Mouse (Mus musculus) hindbrain, embryonic 14.5 days (tissue): ENCODE results near the gene Drd4. TPM values are rescaled to one million over a fixed set of nuclear protein-coding genes. Genes with fewer than 3 reads are reported as not detected.

Experiments used
- ATAC-seq: fragments of 200-750 bp; cut with Nextera tagmentation; 2 replicates; pipeline ENCODE4 v1.8.0; 2017; ENCODE audit warnings: moderate number of reproducible peaks, mild to moderate bottlenecking, moderate TSS enrichment, moderate library complexity; ENCODE audit not compliant: low FRiP score
- DNase-seq: peaks from one replicate; pipeline ENCODE4 v3.0.0-alpha.2; 2015; ENCODE audit warnings: low spot score
- H3K27ac ChIP-seq: fragments of 300-500 bp; sonication (generic); 2 replicates; pipeline ENCODE4 v1.5.1; 2014; ENCODE audit warnings: mild to moderate bottlenecking, moderate library complexity
- H3K27me3 ChIP-seq: fragments of 300-500 bp; sonication (generic); 2 replicates; pipeline ENCODE4 v1.6.1; 2014; ENCODE audit warnings: mild to moderate bottlenecking, low read length, mixed read lengths; ENCODE audit not compliant: control insufficient read depth, insufficient read depth
- H3K36me3 ChIP-seq: fragments of 300-500 bp; sonication (generic); replicated peaks from 2 replicates; pipeline ENCODE4 v1.6.1; 2014; ENCODE audit not compliant: control insufficient read depth, insufficient read depth
- H3K4me1 ChIP-seq: fragments of 300-500 bp; sonication (generic); replicated peaks from 2 replicates; pipeline ENCODE4 v1.6.1; 2014; ENCODE audit warnings: antibody characterized with exemption, low read length, mixed read lengths; ENCODE audit not compliant: control insufficient read depth, insufficient read depth
- H3K4me2 ChIP-seq: fragments of 300-500 bp; sonication (generic); replicated peaks from 2 replicates; pipeline ENCODE4 v1.6.1; 2014; ENCODE audit warnings: mild to moderate bottlenecking, moderate library complexity
- H3K4me3 ChIP-seq: fragments of 300-500 bp; sonication (generic); replicated peaks from 2 replicates; pipeline ENCODE4 v1.5.1; 2014; ENCODE audit warnings: mild to moderate bottlenecking, low read length
- H3K9ac ChIP-seq: fragments of 300-500 bp; sonication (generic); 2 replicates; pipeline ENCODE4 v1.6.1; 2014
- H3K9me3 ChIP-seq: fragments of 300-500 bp; sonication (generic); 2 replicates; pipeline ENCODE4 v1.6.1; 2016; ENCODE audit warnings: low read length; ENCODE audit not compliant: control insufficient read depth
- WGBS: fragments of 180-500 bp; shearing (Covaris S2); extraction: QIAGEN DNeasy Blood & Tissue Kit; methylation state at CpG from one replicate; pipeline ENCODE4 v1.1.7; 2014; 5-methylcytosine and 5-hydroxymethylcytosine counted together
- polyA plus RNA-seq: library from polyadenylated mRNA; unstranded; fragments of >200 nt; fragmentation: Nextera tagmentation; extraction: Ambion mirVana; gene quantifications from 2 replicates; pipeline ENCODE4 v1.2.1, GENCODE M21; 2014

Drd4 gene
- polyA plus RNA-seq, 1 experiment from 2014 or later, result 0.88 TPM

DNA sequence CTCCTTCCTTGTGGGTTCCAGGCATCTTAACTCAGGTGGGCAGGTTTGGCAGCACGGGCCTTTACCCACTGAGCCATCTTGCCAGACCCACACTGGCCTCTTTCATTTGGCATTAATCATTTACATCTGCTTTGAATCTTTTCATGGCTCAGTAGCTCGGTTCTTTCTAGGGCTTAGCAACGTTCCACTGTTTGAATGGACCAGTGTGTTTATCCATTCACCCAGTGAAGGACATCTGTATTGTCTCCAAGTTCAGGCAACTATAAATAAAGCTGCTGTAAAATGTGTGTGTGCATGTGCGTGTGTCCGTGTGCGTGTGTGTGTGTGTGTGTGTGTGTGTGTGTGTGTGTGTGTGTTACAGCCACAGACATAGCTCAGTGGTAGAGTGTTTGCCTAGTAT lies 10.4 kb upstream of the Drd4 start:
- no peak for ATAC-seq
- Histone ChIP-seq H3K4me1 (peaks cover 9% of the 10 kb centered on the region; the same call in 1 of the 2 replicates), H3K27me3 (no peaks in the 10 kb centered on the region), H3K4me3 (no peak overlapping the region), H3K36me3 (no peaks in the 10 kb centered on the region), H3K27ac (no peak overlapping the region), H3K4me2 (no peak overlapping the region), H3K9ac (no peak overlapping the region), H3K9me3 (no peaks in the 10 kb centered on the region)
- DNase-seq, result no peak
- 42% methylated on average over 6 of the region's 6 CpGs for WGBS

DNA sequence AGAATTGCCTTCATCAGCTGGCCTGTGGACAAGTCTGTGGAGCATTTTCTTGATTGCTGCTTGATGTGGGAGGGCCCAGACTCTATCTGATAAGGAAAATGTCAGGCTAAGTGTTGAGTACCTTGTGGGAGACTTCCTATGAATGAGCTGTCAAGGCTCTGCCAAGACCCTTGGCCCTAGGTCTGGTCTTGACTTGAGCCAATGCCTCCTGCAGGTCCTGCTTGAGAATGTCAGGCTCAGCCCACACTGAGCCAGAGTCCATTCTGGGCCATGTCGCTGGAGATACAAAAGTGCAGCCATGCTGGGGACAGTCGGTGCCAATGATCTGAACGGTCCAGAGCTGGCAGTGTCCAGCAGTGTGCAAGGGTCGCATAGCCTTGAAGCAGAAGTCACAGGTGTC lies 9.1 kb upstream of the Drd4 start:
- no peak overlapping the region for H3K27ac ChIP-seq
- H3K36me3 ChIP-seq, result no peaks in the 10 kb centered on the region
- WGBS, result 90% methylated on average over 4 of the region's 4 CpGs
- DNase-seq, result no peak
- H3K4me3 ChIP-seq, result no peak overlapping the region
- H3K9me3 ChIP-seq, result no peaks in the 10 kb centered on the region
- no peak overlapping the region for H3K4me2 ChIP-seq
- peaks cover 9% of the 10 kb centered on the region; the same call in 1 of the 2 replicates for H3K4me1 ChIP-seq
- no peaks in the 10 kb centered on the region for H3K27me3 ChIP-seq
- ATAC-seq, result no peak
- H3K9ac ChIP-seq, result no peak overlapping the region

- DNase-seq (no peak), ATAC-seq (no peak)
- Histone ChIP-seq H3K9me3 (no peaks in the 10 kb centered on the region), H3K4me3 (no peak overlapping the region), H3K9ac (no peak overlapping the region), H3K4me2 (no peak overlapping the region), H3K27me3 (peaks cover 20% of the 10 kb centered on the region), H3K27ac (no peak overlapping the region), H3K4me1 (0 out of 2 replicates have a peak, but pooled peaks cover 5% of the 10 kb centered on the region), H3K36me3 (no peaks in the 10 kb centered on the region)
- 88% methylated on average over 3 of the region's 3 CpGs for WGBS
These were observed 3.8 kb upstream of the Drd4 start for GRCm38 (mm10) chr7:141288042-141288441.

DNA sequence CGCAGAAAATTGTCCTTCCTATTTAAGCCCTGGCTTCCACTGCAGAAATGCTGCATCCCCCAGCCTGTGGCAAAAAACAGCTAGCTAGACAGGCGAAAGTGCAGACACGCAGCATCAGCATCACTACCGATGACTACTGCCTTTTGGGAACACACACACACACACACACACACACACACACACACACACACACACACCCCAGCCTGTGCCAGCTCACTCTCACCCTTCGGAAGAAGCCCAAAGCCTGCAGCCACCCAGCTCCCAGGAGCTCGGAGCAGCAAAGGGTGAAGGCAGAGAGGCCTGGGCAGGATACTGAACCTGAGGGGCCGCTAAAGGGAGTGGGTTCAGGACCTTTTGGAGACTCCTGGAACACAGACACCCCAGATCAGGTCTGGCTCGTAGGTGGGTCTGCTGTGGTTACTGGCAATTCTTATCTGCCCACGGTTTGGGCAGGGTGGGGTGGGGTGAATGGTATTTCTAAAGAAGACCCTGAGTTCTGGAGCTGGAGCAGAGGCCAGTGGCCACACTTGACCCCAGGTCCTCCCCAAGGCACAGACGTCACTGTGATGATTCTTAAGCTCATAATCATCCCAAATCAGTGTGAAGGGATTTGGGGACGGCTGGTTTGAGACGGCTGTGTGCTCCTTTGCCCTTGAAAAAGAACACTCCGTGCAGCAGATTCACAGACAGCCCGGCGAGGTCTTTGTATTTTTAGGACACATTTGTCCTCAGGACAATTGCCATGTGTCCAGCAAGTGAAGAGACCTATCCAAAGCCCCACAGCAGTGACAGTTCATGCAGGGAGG lies 980 bp downstream of the Drd4 start:
- 29% methylated on average over 15 of the region's 15 CpGs for WGBS

DNA sequence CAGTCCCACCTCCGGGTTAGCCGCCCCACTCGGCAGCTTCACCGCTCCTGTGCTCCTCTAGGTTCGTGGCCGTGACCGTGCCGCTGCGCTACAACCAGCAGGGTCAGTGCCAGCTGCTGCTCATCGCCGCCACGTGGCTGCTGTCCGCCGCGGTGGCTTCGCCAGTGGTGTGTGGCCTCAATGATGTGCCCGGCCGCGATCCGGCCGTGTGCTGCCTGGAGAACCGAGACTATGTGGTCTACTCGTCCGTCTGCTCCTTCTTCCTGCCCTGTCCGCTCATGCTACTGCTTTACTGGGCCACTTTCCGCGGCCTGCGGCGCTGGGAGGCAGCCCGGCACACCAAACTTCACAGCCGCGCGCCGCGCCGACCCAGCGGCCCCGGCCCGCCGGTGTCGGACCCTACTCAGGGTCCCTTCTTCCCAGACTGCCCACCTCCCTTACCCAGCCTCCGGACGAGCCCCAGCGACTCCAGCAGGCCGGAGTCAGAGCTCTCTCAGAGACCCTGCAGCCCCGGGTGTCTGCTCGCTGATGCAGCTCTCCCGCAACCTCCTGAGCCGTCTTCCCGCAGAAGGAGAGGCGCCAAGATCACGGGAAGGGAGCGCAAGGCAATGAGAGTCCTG lies 2.2 kb downstream of the Drd4 start:
- H3K27me3 ChIP-seq, result peaks cover 51% of the 10 kb centered on the region
- H3K27ac ChIP-seq, result no peak overlapping the region
- H3K36me3 ChIP-seq, result peaks cover 24% of the 10 kb centered on the region
- ATAC-seq, result peak; percentile 21; the same call in 1 of the 2 replicates
- peak overlapping the region; percentile 36 for H3K4me3 ChIP-seq
- peak overlapping the region; percentile 67 for H3K4me2 ChIP-seq
- peak overlapping the region; percentile 51; the same call in 1 of the 2 replicates for H3K9ac ChIP-seq
- under 1% methylated on average over 53 of the region's 53 CpGs for WGBS
- H3K9me3 ChIP-seq, result no peaks in the 10 kb centered on the region
- H3K4me1 ChIP-seq, result peaks cover 16% of the 10 kb centered on the region; the same call in 1 of the 2 replicates
- no peak for DNase-seq

More for the DNA sequence above, 980 bp downstream of the Drd4 start:
- Histone ChIP-seq H3K4me3 (peak overlapping the region; percentile 53), H3K9me3 (no peaks in the 10 kb centered on the region), H3K9ac (peak overlapping the region; percentile 80), H3K27ac (no peak overlapping the region), H3K36me3 (peaks cover 17% of the 10 kb centered on the region), H3K4me1 (peaks cover 16% of the 10 kb centered on the region; the same call in 1 of the 2 replicates), H3K4me2 (peak overlapping the region; percentile 98), H3K27me3 (peaks cover 51% of the 10 kb centered on the region)
- DNase-seq, result no peak
- 0 out of 2 replicates have a peak, but pooled peaks have one; percentile 28 for ATAC-seq

DNA sequence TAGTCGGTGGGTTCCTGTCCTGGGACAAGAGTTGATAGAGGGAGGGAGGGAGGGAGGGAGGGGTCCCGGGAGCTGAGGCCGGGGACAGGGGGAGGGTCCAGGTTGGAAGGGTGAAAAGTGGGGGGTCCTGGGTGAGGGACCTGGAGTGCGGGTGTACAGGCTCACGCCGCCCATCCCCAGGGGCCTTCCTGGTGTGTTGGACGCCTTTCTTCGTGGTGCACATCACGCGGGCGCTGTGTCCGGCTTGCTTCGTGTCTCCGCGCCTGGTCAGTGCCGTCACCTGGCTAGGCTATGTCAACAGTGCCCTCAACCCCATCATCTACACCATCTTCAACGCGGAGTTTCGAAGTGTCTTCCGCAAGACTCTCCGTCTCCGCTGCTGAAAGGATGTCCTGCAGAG lies 2.7 kb downstream of the Drd4 start:
- no peak for DNase-seq

GRCm38 (mm10) chr7:141297926-141298650 lies 6.3 kb downstream of the Drd4 start:
- DNase-seq (no peak), ATAC-seq (no peak)
- Histone ChIP-seq H3K4me3 (no peak overlapping the region), H3K9me3 (no peaks in the 10 kb centered on the region), H3K4me2 (no peak overlapping the region), H3K27ac (no peak overlapping the region), H3K27me3 (peaks cover 30% of the 10 kb centered on the region), H3K9ac (no peak overlapping the region), H3K4me1 (peaks cover 11% of the 10 kb centered on the region; the same call in 1 of the 2 replicates), H3K36me3 (peaks cover 63% of the 10 kb centered on the region)
- 92% methylated on average over 3 of the region's 3 CpGs for WGBS

More for the DNA sequence above, 2.7 kb downstream of the Drd4 start:
- Histone ChIP-seq H3K4me3 (peak overlapping the region; percentile 36), H3K9ac (no peak overlapping the region), H3K27ac (no peak overlapping the region), H3K4me1 (peaks cover 16% of the 10 kb centered on the region; the same call in 1 of the 2 replicates), H3K27me3 (peaks cover 51% of the 10 kb centered on the region), H3K4me2 (peak overlapping the region; percentile 67), H3K9me3 (no peaks in the 10 kb centered on the region), H3K36me3 (peaks cover 29% of the 10 kb centered on the region)
- WGBS, result 8% methylated on average over 22 of the region's 22 CpGs
- ATAC-seq, result no peak

- Histone ChIP-seq H3K36me3 (peaks cover 73% of the 10 kb centered on the region), H3K27me3 (peaks cover 19% of the 10 kb centered on the region), H3K27ac (no peak overlapping the region), H3K4me2 (no peak overlapping the region), H3K4me1 (peaks cover 6% of the 10 kb centered on the region; the same call in 1 of the 2 replicates), H3K9ac (no peak overlapping the region), H3K9me3 (no peaks in the 10 kb centered on the region), H3K4me3 (no peak overlapping the region)
- no peak for DNase-seq
- no peak for ATAC-seq
- WGBS, result 96% methylated on average over 8 of the region's 8 CpGs
These were observed 7.4 kb downstream of the Drd4 start for GRCm38 (mm10) chr7:141299175-141299574.

GRCm38 (mm10) chr7:141301386-141301785 lies 9.6 kb downstream of the Drd4 start:
- Histone ChIP-seq H3K27ac (no peak overlapping the region), H3K27me3 (no peaks in the 10 kb centered on the region), H3K36me3 (peaks cover 91% of the 10 kb centered on the region), H3K4me3 (no peak overlapping the region), H3K9ac (no peak overlapping the region), H3K9me3 (no peaks in the 10 kb centered on the region), H3K4me2 (no peak overlapping the region), H3K4me1 (no peaks in the 10 kb centered on the region)
- no peak for DNase-seq
- ATAC-seq, result no peak
- 93% methylated on average over 9 of the region's 9 CpGs for WGBS
